Mouse (Mus musculus) neural tube, embryonic 12.5 days (tissue): ENCODE results near the gene Rtn2. TPM values are rescaled to one million over a fixed set of nuclear protein-coding genes. Genes with fewer than 3 reads are reported as not detected.

ENCODE experiments used
- ATAC-seq: fragments of 200-750 bp; cut with Nextera tagmentation; 2 replicates; pipeline ENCODE4 v1.8.0; 2017; ENCODE audit warnings: low read depth, mild to moderate bottlenecking, moderate TSS enrichment, moderate library complexity; ENCODE audit not compliant: low FRiP score
- H3K27ac ChIP-seq: fragments of 300-500 bp; sonication (generic); 2 replicates; pipeline ENCODE4 v1.5.1; 2016
- H3K27me3 ChIP-seq: fragments of 300-500 bp; sonication (generic); replicated peaks from 2 replicates; pipeline ENCODE4 v1.6.1; 2016; ENCODE audit warnings: mild to moderate bottlenecking
- H3K36me3 ChIP-seq: fragments of 300-500 bp; sonication (generic); 2 replicates; pipeline ENCODE4 v1.6.1; 2016; ENCODE audit warnings: mild to moderate bottlenecking
- H3K4me1 ChIP-seq: fragments of 300-500 bp; sonication (generic); 2 replicates; pipeline ENCODE4 v1.6.1; 2016
- H3K4me2 ChIP-seq: fragments of 300-500 bp; sonication (generic); replicated peaks from 2 replicates; pipeline ENCODE4 v1.6.1; 2016; ENCODE audit warnings: mild to moderate bottlenecking
- H3K4me3 ChIP-seq: fragments of 300-500 bp; sonication (generic); 2 replicates; pipeline ENCODE4 v1.5.1; 2016
- H3K9ac ChIP-seq: fragments of 300-500 bp; sonication (generic); 2 replicates; pipeline ENCODE4 v1.6.1; 2016; ENCODE audit warnings: mild to moderate bottlenecking
- H3K9me3 ChIP-seq: fragments of 300-500 bp; sonication (generic); 2 replicates; pipeline ENCODE4 v1.6.1; 2016; ENCODE audit warnings: mild to moderate bottlenecking
- WGBS: fragments of 180-500 bp; shearing (Covaris S2); methylation state at CpG from one replicate; pipeline ENCODE4 v1.1.7; 2016; 5-methylcytosine and 5-hydroxymethylcytosine counted together
- polyA plus RNA-seq: library from polyadenylated mRNA; unstranded; fragments of >200 nt; fragmentation: Nextera tagmentation; extraction: Ambion mirVana; gene quantifications from 2 replicates; pipeline ENCODE4 v1.2.1, GENCODE M21; 2016

Rtn2 gene
- polyA plus RNA-seq, 1 experiment from 2014 or later, result 99.1 TPM

- 93% methylated on average over 2 of the region's 2 CpGs for WGBS
- no peak overlapping the region for H3K4me3 ChIP-seq
- no peaks in the 10 kb centered on the region; the same call in 1 of the 2 replicates for H3K4me1 ChIP-seq
- peaks cover 29% of the 10 kb centered on the region for H3K36me3 ChIP-seq
- ATAC-seq, result no peak
- no peak overlapping the region for H3K9ac ChIP-seq
- H3K27ac ChIP-seq, result no peak overlapping the region
- H3K4me2 ChIP-seq, result no peak overlapping the region
- H3K9me3 ChIP-seq, result no peaks in the 10 kb centered on the region
- H3K27me3 ChIP-seq, result no peaks in the 10 kb centered on the region
These were observed 34.9 kb upstream of the Rtn2 start for GRCm38 (mm10) chr7:19247511-19247910.

- H3K36me3 ChIP-seq, result peaks cover 27% of the 10 kb centered on the region
- H3K27ac ChIP-seq, result no peak overlapping the region
- H3K4me1 ChIP-seq, result no peaks in the 10 kb centered on the region
- no peaks in the 10 kb centered on the region for H3K9me3 ChIP-seq
- H3K9ac ChIP-seq, result no peak overlapping the region
- H3K27me3 ChIP-seq, result no peaks in the 10 kb centered on the region
- no peak for ATAC-seq
- H3K4me2 ChIP-seq, result no peak overlapping the region
- H3K4me3 ChIP-seq, result no peak overlapping the region
- WGBS, result 86% methylated on average over 4 of the region's 4 CpGs
These were observed 30.3 kb upstream of the Rtn2 start for GRCm38 (mm10) chr7:19252078-19252477.

- H3K36me3 ChIP-seq, result peaks cover 35% of the 10 kb centered on the region
- no peak overlapping the region for H3K9ac ChIP-seq
- H3K27me3 ChIP-seq, result no peaks in the 10 kb centered on the region
- no peaks in the 10 kb centered on the region for H3K9me3 ChIP-seq
- H3K27ac ChIP-seq, result no peak overlapping the region
- no peak overlapping the region for H3K4me3 ChIP-seq
- WGBS, result 68% methylated on average over 5 of the region's 5 CpGs
- no peak for ATAC-seq
- no peak overlapping the region for H3K4me2 ChIP-seq
- H3K4me1 ChIP-seq, result no peaks in the 10 kb centered on the region
These were observed 29.0 kb upstream of the Rtn2 start for GRCm38 (mm10) chr7:19253437-19253836.

- Histone ChIP-seq H3K27me3 (no peaks in the 10 kb centered on the region), H3K4me3 (no peak overlapping the region), H3K9me3 (no peaks in the 10 kb centered on the region), H3K4me2 (no peak overlapping the region), H3K9ac (no peak overlapping the region), H3K36me3 (peaks cover 52% of the 10 kb centered on the region), H3K4me1 (no peaks in the 10 kb centered on the region), H3K27ac (no peak overlapping the region)
- ATAC-seq, result no peak
- WGBS, result 88% methylated on average over 17 of the region's 17 CpGs
These were observed 27.0 kb upstream of the Rtn2 start for GRCm38 (mm10) chr7:19255395-19255794.

GRCm38 (mm10) chr7:19256567-19256966 is 25.9 kb upstream of the Rtn2 start:
- H3K36me3 ChIP-seq, result peaks cover 64% of the 10 kb centered on the region
- ATAC-seq, result no peak
- H3K9ac ChIP-seq, result no peak overlapping the region
- no peaks in the 10 kb centered on the region for H3K4me1 ChIP-seq
- no peak overlapping the region for H3K4me2 ChIP-seq
- H3K4me3 ChIP-seq, result no peak overlapping the region
- no peak overlapping the region for H3K27ac ChIP-seq
- WGBS, result 86% methylated on average over 7 of the region's 7 CpGs
- no peaks in the 10 kb centered on the region for H3K9me3 ChIP-seq
- H3K27me3 ChIP-seq, result no peaks in the 10 kb centered on the region

DNA sequence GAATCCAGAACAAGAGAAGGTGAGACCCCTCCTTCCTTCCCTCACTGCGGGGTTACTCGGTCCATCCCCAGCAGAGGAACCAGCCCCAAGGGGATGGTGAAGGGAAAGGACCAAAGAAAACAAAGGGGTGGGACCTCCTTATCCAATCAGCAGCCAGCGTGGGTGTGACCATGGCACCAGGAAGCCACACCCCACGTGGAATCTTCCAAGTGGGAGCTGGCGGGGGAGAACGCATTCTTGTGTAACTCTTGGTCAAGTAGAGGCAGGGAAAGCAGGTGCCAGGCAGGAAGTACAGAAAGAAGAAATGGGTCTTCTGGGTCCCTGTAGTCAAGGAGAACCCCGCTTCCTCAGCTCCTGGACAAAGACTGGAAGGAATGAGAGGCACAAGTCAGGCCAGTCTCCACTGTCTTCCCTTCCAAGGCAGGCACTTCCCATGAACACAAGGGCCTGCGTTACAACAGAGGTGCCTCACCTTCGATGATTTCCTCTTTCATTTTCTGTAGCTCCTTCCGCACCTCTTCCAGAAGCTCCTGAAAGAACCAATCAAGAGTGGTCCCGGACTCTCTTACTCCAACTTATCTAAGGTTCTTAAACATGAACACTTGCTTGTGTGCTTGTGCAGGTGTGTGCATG is 24.9 kb upstream of the Rtn2 start:
- H3K4me1 ChIP-seq, result no peaks in the 10 kb centered on the region
- H3K27ac ChIP-seq, result no peak overlapping the region
- H3K36me3 ChIP-seq, result peaks cover 70% of the 10 kb centered on the region
- H3K4me3 ChIP-seq, result no peak overlapping the region
- no peak overlapping the region for H3K9ac ChIP-seq
- no peaks in the 10 kb centered on the region for H3K9me3 ChIP-seq
- H3K4me2 ChIP-seq, result no peak overlapping the region
- WGBS, result 36% methylated on average over 11 of the region's 11 CpGs
- ATAC-seq, result peak; percentile 82
- H3K27me3 ChIP-seq, result no peaks in the 10 kb centered on the region

DNA sequence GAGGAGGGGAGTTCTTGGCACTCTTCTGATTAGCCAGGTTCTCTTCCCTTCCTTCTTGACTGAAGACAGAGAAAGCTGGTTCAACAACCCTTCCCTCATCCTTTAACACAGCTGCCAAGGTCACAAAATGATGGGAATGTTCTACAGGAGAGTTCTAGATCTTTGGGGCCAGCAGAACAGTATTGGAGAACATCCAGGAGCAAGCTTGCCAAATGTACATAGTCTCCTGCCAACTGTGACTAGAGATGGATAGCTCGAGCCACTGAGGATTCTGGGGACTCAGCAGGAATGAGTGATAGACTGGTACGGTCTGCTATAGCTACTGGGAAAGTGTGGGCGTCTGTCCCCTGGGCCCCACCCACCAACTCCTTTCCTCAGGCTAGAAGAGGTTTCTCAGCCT is 24.1 kb upstream of the Rtn2 start:
- 79% methylated on average over 3 of the region's 3 CpGs for WGBS
- Histone ChIP-seq H3K27me3 (no peaks in the 10 kb centered on the region), H3K4me1 (no peaks in the 10 kb centered on the region), H3K27ac (no peak overlapping the region), H3K9me3 (no peaks in the 10 kb centered on the region), H3K36me3 (peaks cover 77% of the 10 kb centered on the region), H3K4me2 (no peak overlapping the region), H3K4me3 (no peak overlapping the region), H3K9ac (no peak overlapping the region)
- no peak for ATAC-seq

DNA sequence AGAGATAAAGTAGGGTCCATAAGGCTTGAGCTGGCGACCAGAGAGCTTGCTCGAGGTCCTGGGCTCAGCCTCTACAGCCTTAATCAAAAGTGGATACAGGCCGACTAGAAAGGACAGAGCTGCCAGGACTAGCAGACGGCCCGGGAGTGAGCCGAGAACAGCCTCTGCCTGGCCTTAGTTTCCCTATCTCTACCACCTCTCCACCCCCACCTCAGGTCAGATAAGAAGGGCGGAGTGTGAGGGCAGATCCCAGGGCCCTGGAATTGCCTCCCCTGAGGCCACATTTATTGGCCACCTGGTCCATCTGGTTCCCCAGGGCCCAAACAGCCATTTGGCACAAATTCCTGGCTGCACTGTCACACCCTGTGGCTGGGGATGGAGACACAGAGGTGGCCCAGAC is 17.3 kb upstream of the Rtn2 start:
- WGBS, result 76% methylated on average over 7 of the region's 7 CpGs
- Histone ChIP-seq H3K4me3 (no peak overlapping the region), H3K9me3 (no peaks in the 10 kb centered on the region), H3K4me1 (peaks cover 13% of the 10 kb centered on the region), H3K9ac (no peak overlapping the region), H3K27ac (no peak overlapping the region), H3K36me3 (peaks cover 50% of the 10 kb centered on the region), H3K4me2 (no peak overlapping the region), H3K27me3 (no peaks in the 10 kb centered on the region)
- no peak for ATAC-seq

- Histone ChIP-seq H3K27me3 (no peaks in the 10 kb centered on the region), H3K9me3 (no peaks in the 10 kb centered on the region), H3K36me3 (peaks cover 39% of the 10 kb centered on the region), H3K4me2 (no peak overlapping the region), H3K4me1 (peaks cover 23% of the 10 kb centered on the region), H3K4me3 (no peak overlapping the region), H3K9ac (no peak overlapping the region), H3K27ac (no peak overlapping the region)
- ATAC-seq, result no peak
- 87% methylated on average over 10 of the region's 10 CpGs for WGBS
These were observed 16.2 kb upstream of the Rtn2 start for GRCm38 (mm10) chr7:19265928-19266822.

DNA sequence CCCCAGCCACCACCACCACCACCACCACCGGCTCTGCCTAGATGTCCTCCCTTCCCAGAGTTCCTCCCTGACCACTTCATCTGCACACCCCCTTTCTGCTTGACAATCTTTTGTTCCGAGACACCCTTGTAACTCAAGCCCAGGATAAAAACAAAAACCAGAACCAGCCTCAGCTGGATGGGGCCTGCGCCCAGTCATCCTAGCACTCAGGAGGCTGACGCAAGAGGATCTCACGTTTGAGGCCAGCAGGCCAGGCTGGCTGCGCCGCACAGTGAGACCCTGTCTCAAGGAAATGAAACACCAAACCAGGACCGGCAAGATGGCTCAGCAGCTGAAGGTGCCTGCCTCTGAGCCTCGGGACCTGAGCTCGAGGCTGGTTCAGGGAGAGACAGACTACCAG is 15.4 kb upstream of the Rtn2 start:
- Histone ChIP-seq H3K9me3 (no peaks in the 10 kb centered on the region), H3K4me1 (peaks cover 24% of the 10 kb centered on the region), H3K36me3 (peaks cover 31% of the 10 kb centered on the region), H3K27ac (no peak overlapping the region), H3K27me3 (no peaks in the 10 kb centered on the region), H3K9ac (no peak overlapping the region), H3K4me3 (no peak overlapping the region), H3K4me2 (no peak overlapping the region)
- ATAC-seq, result no peak
- 77% methylated on average over 10 of the region's 10 CpGs for WGBS

DNA sequence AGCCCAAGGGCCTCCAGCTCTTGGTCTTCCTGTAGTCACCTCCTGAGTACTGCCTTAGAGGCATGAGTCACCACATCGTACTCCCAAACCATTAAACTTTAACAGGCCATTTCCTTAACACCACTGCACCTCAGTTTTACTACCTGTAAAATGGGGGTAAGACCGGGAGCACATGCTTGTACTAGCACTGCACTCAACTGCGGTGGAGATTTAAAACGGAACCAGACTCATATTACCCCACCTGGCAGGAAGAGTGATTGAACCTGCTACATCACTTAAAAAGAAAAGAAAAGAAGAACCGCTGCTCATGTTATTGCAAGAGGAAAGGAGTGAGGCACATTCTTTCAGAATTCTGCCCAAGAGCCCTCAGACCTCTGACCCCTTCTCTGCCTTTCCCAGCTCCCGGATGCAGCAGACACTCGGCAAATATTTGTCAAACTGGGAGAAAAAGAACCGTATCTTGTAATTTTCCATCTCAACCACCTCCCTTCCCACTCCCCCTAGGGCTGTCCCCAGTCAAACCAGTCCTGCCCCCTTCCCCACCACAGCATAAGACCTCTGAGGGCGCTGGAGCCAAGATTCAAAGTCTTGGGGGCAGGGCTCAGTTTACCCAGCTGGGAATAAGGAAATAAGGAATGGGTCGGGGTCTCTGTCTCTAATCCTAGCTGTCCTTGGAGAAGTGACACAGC is 13.3 kb upstream of the Rtn2 start:
- Histone ChIP-seq H3K9me3 (no peaks in the 10 kb centered on the region), H3K4me3 (peak overlapping the region; percentile 97), H3K36me3 (peaks cover 14% of the 10 kb centered on the region), H3K27ac (no peak overlapping the region), H3K9ac (peak overlapping the region; percentile 60), H3K27me3 (no peaks in the 10 kb centered on the region), H3K4me1 (peaks cover 24% of the 10 kb centered on the region), H3K4me2 (peak overlapping the region; percentile 96)
- ATAC-seq, result no peak
- 48% methylated on average over 10 of the region's 10 CpGs for whole genome bisulfite sequencing

GRCm38 (mm10) chr7:19269721-19270441 is 12.5 kb upstream of the Rtn2 start:
- H3K4me2 ChIP-seq, result peak overlapping the region; percentile 96
- no peak overlapping the region for H3K27ac ChIP-seq
- no peaks in the 10 kb centered on the region for H3K9me3 ChIP-seq
- H3K4me1 ChIP-seq, result peaks cover 24% of the 10 kb centered on the region
- peak overlapping the region; percentile 60 for H3K9ac ChIP-seq
- ATAC-seq, result no peak
- WGBS, result under 1% methylated on average over 19 of the region's 19 CpGs
- peak overlapping the region; percentile 97 for H3K4me3 ChIP-seq
- peaks cover 7% of the 10 kb centered on the region; the same call in 1 of the 2 replicates for H3K36me3 ChIP-seq
- H3K27me3 ChIP-seq, result no peaks in the 10 kb centered on the region
